Mouse (Mus musculus): Measurements from ENCODE around the gene Rtn1. TPM values are rescaled to one million over a fixed set of nuclear protein-coding genes. Genes with fewer than 3 reads are reported as not detected.

Rtn1 gene
- polyA plus RNA-seq, 1 experiment: 5.6 TPM

GRCm38 (mm10) chr12:72361701-72362354 is 47.0 kb downstream of the Rtn1 start:
- WGBS: 70% methylated on average over 9 of the region's 9 CpGs
- TF ChIP-seq CTCF (conservative IDR thresholded peaks at IDR 0.05; ENCODE audit: insufficient read depth, insufficient read length, low read depth, low read length): no peak
- TF ChIP-seq POLR2A (IDR thresholded peaks at IDR 0.05; ENCODE audit: low read depth, low read length): no peak
- no peak for DNase-seq
- Histone ChIP-seq H3K4me1 (ENCODE audit: control insufficient read depth, insufficient read depth, low read length) (no peaks in the 10 kb centered on the region), H3K27me3 (replicated peaks; ENCODE audit: control insufficient read depth, insufficient read depth, low read length) (no peaks in the 10 kb centered on the region), H3K4me3 (ENCODE audit: insufficient read depth, low read depth, low read length) (no peak overlapping the region), H3K36me3 (ENCODE audit: control insufficient read depth, insufficient read depth, low read length) (no peaks in the 10 kb centered on the region), H3K27ac (ENCODE audit: insufficient read depth, low read depth, low read length) (no peak overlapping the region)

GRCm38 (mm10) chr12:72360926-72361615 is 47.8 kb downstream of the Rtn1 start:
- TF ChIP-seq CTCF (conservative IDR thresholded peaks at IDR 0.05; ENCODE audit: insufficient read depth, insufficient read length, low read depth, low read length) (no peak), POLR2A (IDR thresholded peaks at IDR 0.05; ENCODE audit: low read depth, low read length) (no peak)
- Histone ChIP-seq H3K27ac (ENCODE audit: insufficient read depth, low read depth, low read length) (no peak overlapping the region), H3K27me3 (replicated peaks; ENCODE audit: control insufficient read depth, insufficient read depth, low read length) (no peaks in the 10 kb centered on the region), H3K4me3 (ENCODE audit: insufficient read depth, low read depth, low read length) (no peak overlapping the region), H3K36me3 (ENCODE audit: control insufficient read depth, insufficient read depth, low read length) (no peaks in the 10 kb centered on the region), H3K4me1 (ENCODE audit: control insufficient read depth, insufficient read depth, low read length) (no peaks in the 10 kb centered on the region)
- no peak for DNase-seq
- WGBS: 50% methylated on average over 5 of the region's 5 CpGs

- Histone ChIP-seq H3K4me1 (ENCODE audit: control insufficient read depth, insufficient read depth, low read length) (no peaks in the 10 kb centered on the region), H3K27me3 (replicated peaks; ENCODE audit: control insufficient read depth, insufficient read depth, low read length) (no peaks in the 10 kb centered on the region), H3K4me3 (ENCODE audit: insufficient read depth, low read depth, low read length) (no peak overlapping the region), H3K36me3 (ENCODE audit: control insufficient read depth, insufficient read depth, low read length) (no peaks in the 10 kb centered on the region), H3K27ac (ENCODE audit: insufficient read depth, low read depth, low read length) (no peak overlapping the region)
- WGBS: 52% methylated on average over 3 of the region's 3 CpGs
- no peak for DNase-seq
- TF ChIP-seq CTCF (conservative IDR thresholded peaks at IDR 0.05; ENCODE audit: insufficient read depth, insufficient read length, low read depth, low read length) (no peak), POLR2A (IDR thresholded peaks at IDR 0.05; ENCODE audit: low read depth, low read length) (no peak)
Observed at GRCm38 (mm10) chr12:72359903-72360302, 49.0 kb downstream of the Rtn1 start.

- DNase-seq: no peak
- no peaks in the 10 kb centered on the region for H3K36me3 ChIP-seq (ENCODE audit: control insufficient read depth, insufficient read depth, low read length)
- no peak overlapping the region for H3K4me3 ChIP-seq (ENCODE audit: insufficient read depth, low read depth, low read length)
- H3K27me3 ChIP-seq (replicated peaks; ENCODE audit: control insufficient read depth, insufficient read depth, low read length): no peaks in the 10 kb centered on the region
- 42% methylated on average over 11 of the region's 11 CpGs for WGBS
- TF ChIP-seq POLR2A (IDR thresholded peaks at IDR 0.05; ENCODE audit: low read depth, low read length) (no peak), CTCF (conservative IDR thresholded peaks at IDR 0.05; ENCODE audit: insufficient read depth, insufficient read length, low read depth, low read length) (no peak)
- no peaks in the 10 kb centered on the region for H3K4me1 ChIP-seq (ENCODE audit: control insufficient read depth, insufficient read depth, low read length)
- no peak overlapping the region for H3K27ac ChIP-seq (ENCODE audit: insufficient read depth, low read depth, low read length)
Observed at GRCm38 (mm10) chr12:72357667-72358420, 51.0 kb downstream of the Rtn1 start.

- 91% methylated on average over 1 of the region's 1 CpGs for WGBS
- H3K27ac ChIP-seq (ENCODE audit: insufficient read depth, low read depth, low read length): no peak overlapping the region
- no peaks in the 10 kb centered on the region for H3K4me1 ChIP-seq (ENCODE audit: control insufficient read depth, insufficient read depth, low read length)
- no peaks in the 10 kb centered on the region for H3K27me3 ChIP-seq (replicated peaks; ENCODE audit: control insufficient read depth, insufficient read depth, low read length)
- no peak for DNase-seq
- TF ChIP-seq POLR2A (IDR thresholded peaks at IDR 0.05; ENCODE audit: low read depth, low read length): no peak
- no peak for TF ChIP-seq CTCF (conservative IDR thresholded peaks at IDR 0.05; ENCODE audit: insufficient read depth, insufficient read length, low read depth, low read length)
- H3K36me3 ChIP-seq (ENCODE audit: control insufficient read depth, insufficient read depth, low read length): no peaks in the 10 kb centered on the region
- no peak overlapping the region for H3K4me3 ChIP-seq (ENCODE audit: insufficient read depth, low read depth, low read length)
Observed at GRCm38 (mm10) chr12:72354241-72354640, 54.6 kb downstream of the Rtn1 start.

- Histone ChIP-seq H3K36me3 (ENCODE audit: control insufficient read depth, insufficient read depth, low read length) (no peaks in the 10 kb centered on the region), H3K4me3 (ENCODE audit: insufficient read depth, low read depth, low read length) (no peak overlapping the region), H3K27me3 (replicated peaks; ENCODE audit: control insufficient read depth, insufficient read depth, low read length) (no peaks in the 10 kb centered on the region), H3K27ac (ENCODE audit: insufficient read depth, low read depth, low read length) (no peak overlapping the region), H3K4me1 (ENCODE audit: control insufficient read depth, insufficient read depth, low read length) (no peaks in the 10 kb centered on the region)
- no peak for TF ChIP-seq CTCF (conservative IDR thresholded peaks at IDR 0.05; ENCODE audit: insufficient read depth, insufficient read length, low read depth, low read length)
- DNase-seq: no peak
- WGBS: 78% methylated on average over 1 of the region's 1 CpGs
Observed at GRCm38 (mm10) chr12:72353506-72353905, 55.3 kb downstream of the Rtn1 start.

GRCm38 (mm10) chr12:72348508-72348907 is 60.3 kb downstream of the Rtn1 start:
- Histone ChIP-seq H3K27me3 (replicated peaks; ENCODE audit: control insufficient read depth, insufficient read depth, low read length) (no peaks in the 10 kb centered on the region), H3K36me3 (ENCODE audit: control insufficient read depth, insufficient read depth, low read length) (no peaks in the 10 kb centered on the region), H3K27ac (ENCODE audit: insufficient read depth, low read depth, low read length) (no peak overlapping the region), H3K4me3 (ENCODE audit: insufficient read depth, low read depth, low read length) (no peak overlapping the region), H3K4me1 (ENCODE audit: control insufficient read depth, insufficient read depth, low read length) (no peaks in the 10 kb centered on the region)
- TF ChIP-seq CTCF (conservative IDR thresholded peaks at IDR 0.05; ENCODE audit: insufficient read depth, insufficient read length, low read depth, low read length) (no peak), POLR2A (IDR thresholded peaks at IDR 0.05; ENCODE audit: low read depth, low read length) (no peak)
- DNase-seq: no peak
- 43% methylated on average over 8 of the region's 8 CpGs for WGBS

All from kidney, adult 2 months (tissue).